Mouse (Mus musculus) E14TG2a.4 (cell line): ENCODE data around the gene Hip1r.

ENCODE experiments used
- H3K27me3 ChIP-seq: 2 replicates; pipeline ENCODE4 v1.6.1; 2014; ENCODE audit warnings: low read length, control low read depth; ENCODE audit not compliant: insufficient read depth
- H3K36me3 ChIP-seq: 2 replicates; pipeline ENCODE4 v1.6.1; 2014; ENCODE audit warnings: low read length, control low read depth; ENCODE audit not compliant: insufficient read depth
- H3K4me1 ChIP-seq: replicated peaks from 2 replicates; pipeline ENCODE4 v1.6.1; 2014; ENCODE audit warnings: low read depth, low read length, control low read depth
- H3K4me3 ChIP-seq: replicated peaks from 2 replicates; pipeline ENCODE4 v1.5.1; 2014; ENCODE audit warnings: mild to moderate bottlenecking, low read length
- H3K9me3 ChIP-seq: 2 replicates; pipeline ENCODE4 v1.6.1; 2014; ENCODE audit warnings: low read length, control low read depth
- CTCF ChIP-seq: conservative IDR thresholded peaks from 2 replicates; pipeline ENCODE4 v1.5.1; 2014; ENCODE audit warnings: low read length
- NANOG ChIP-seq: IDR thresholded peaks from 2 replicates; pipeline ENCODE4 v1.6.1; 2014; ENCODE audit warnings: borderline replicate concordance, low read length, mixed read lengths
- POU5F1 ChIP-seq: IDR thresholded peaks from 2 replicates; pipeline ENCODE4 v1.6.1; 2014; ENCODE audit warnings: low read length, borderline replicate concordance

Hip1r gene

GRCm38 (mm10) chr5:124022365-124022764 lies 48.9 kb downstream of the Hip1r start:
- no peak overlapping the region for H3K4me3 ChIP-seq
- H3K9me3 ChIP-seq, result no peaks in the 10 kb centered on the region
- TF ChIP-seq POU5F1 (no peak), CTCF (no peak), NANOG (no peak)

DNA sequence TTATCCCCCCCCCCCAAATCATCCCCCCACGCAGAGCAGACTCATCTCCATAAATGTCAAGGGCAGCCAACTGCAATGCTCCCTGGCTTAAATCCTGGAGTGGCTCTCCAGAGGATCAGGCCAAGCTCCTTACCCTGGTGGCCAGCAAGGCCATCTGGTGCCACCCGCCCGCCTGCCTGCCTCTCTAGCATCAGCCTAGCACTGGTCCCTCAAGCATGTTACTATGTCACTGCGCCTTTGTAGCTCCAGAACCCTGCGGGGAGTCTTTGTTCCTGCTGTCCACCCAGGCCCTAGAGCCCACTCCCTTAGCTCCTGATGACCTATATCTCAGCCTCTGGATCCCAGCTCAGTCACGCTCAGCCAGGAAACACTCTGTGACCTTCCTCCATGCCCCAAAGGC lies 51.2 kb downstream of the Hip1r start:
- Histone ChIP-seq H3K27me3 (no peaks in the 10 kb centered on the region), H3K36me3 (peaks cover 11% of the 10 kb centered on the region), H3K4me1 (peaks cover 45% of the 10 kb centered on the region), H3K4me3 (no peak overlapping the region), H3K9me3 (no peaks in the 10 kb centered on the region)
- no peak for TF ChIP-seq NANOG
- no peak for TF ChIP-seq POU5F1
- no peak for TF ChIP-seq CTCF

More at GRCm38 (mm10) chr5:124022365-124022764, 48.9 kb downstream of the Hip1r start:
- Histone ChIP-seq H3K4me1 (peaks cover 42% of the 10 kb centered on the region), H3K27me3 (no peaks in the 10 kb centered on the region), H3K36me3 (peaks cover 11% of the 10 kb centered on the region)

DNA sequence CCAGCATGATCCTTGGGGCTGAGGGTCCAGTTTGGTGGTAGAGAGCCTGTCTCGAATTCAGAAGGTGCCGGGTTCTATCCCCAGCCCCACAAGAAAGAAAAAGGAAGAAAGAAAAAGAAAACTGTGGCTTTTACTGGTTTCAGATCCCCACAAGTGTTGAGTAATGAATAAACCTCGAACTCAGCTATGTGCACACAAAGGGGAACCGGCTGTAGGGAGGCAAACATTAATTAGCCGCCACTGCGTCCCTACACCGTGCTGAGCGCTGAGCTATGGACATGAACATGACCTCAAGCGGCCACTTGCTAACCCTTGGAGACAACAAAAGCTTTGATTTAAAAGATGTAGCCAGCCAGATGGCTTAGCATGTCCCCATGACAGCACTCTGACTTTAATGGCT lies 51.7 kb downstream of the Hip1r start:
- Histone ChIP-seq H3K9me3 (no peaks in the 10 kb centered on the region), H3K36me3 (peaks cover 11% of the 10 kb centered on the region), H3K27me3 (no peaks in the 10 kb centered on the region), H3K4me1 (peaks cover 41% of the 10 kb centered on the region), H3K4me3 (no peak overlapping the region)
- TF ChIP-seq CTCF, result no peak
- TF ChIP-seq NANOG, result no peak
- no peak for TF ChIP-seq POU5F1

DNA sequence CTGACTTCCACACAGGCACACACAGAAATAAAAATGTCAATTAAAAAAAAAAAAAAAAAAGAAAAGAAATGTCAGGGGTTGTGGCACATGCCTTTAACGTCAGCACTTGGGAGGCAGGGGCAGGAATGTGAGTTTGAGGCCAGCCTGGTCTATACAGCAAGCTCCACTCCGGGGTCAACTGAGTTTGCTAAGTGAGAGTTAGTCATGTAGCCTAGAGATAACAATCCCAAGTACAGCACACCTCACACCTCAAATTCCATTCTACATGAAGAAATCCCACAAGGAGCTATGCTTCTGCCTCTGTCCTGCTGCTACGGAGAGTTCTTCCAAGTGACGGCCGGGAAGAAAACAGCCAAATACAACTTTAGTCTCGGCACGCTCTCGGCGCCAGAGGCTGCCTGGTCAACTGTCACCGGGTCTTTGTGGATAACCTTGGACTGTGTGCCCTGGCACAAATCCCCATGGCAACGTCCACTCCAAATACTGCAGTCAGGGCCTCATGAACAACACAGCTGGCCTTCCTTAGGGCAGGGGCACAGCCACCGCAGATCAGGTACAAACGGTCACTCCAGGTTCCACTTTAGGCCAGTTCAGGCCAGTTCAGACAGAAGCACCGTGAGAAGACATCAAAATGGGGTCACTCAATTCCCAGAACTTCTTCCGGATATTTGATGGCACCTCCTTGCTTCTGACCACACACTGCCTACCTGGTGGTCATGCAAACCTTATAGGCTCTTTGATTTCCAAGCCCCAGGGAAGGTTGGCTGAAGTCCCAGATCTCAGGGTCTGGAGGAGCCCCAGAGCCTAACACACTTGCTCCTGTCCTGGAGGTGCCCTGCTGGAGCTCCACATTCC lies 52.4 kb downstream of the Hip1r start:
- Histone ChIP-seq H3K4me1 (peaks cover 43% of the 10 kb centered on the region), H3K9me3 (no peaks in the 10 kb centered on the region), H3K36me3 (peaks cover 11% of the 10 kb centered on the region), H3K27me3 (no peaks in the 10 kb centered on the region), H3K4me3 (no peak overlapping the region)
- TF ChIP-seq CTCF (no peak), NANOG (no peak), POU5F1 (no peak)

DNA sequence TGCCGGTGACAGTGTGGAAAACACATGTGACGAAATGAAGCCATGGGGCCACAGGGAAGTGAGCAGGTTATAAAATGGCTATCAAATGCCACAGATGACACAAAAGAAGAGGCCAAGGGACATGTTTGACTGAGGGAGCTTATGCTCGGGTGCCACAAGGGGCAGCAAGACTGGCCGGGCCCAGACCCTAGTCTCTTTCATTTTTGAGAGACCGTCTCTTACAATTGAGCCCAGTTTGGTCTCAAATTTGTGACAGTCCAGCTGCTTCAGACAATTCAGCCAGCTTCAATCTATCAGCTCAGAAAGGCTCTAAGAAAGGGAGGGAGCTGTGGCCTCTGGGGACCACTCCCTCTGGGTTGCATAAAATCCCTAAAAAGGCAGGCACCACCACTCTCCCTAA lies 53.1 kb downstream of the Hip1r start:
- H3K4me3 ChIP-seq, result no peak overlapping the region
- H3K27me3 ChIP-seq, result 0 out of 2 replicates have a peak, but pooled peaks cover 7% of the 10 kb centered on the region
- H3K4me1 ChIP-seq, result peaks cover 51% of the 10 kb centered on the region
- H3K36me3 ChIP-seq, result peaks cover 11% of the 10 kb centered on the region
- H3K9me3 ChIP-seq, result no peaks in the 10 kb centered on the region
- TF ChIP-seq NANOG (no peak), POU5F1 (no peak), CTCF (no peak)

GRCm38 (mm10) chr5:124027702-124028470 lies 54.5 kb downstream of the Hip1r start:
- Histone ChIP-seq H3K36me3 (peaks cover 8% of the 10 kb centered on the region), H3K9me3 (no peaks in the 10 kb centered on the region), H3K4me3 (no peak overlapping the region), H3K27me3 (0 out of 2 replicates have a peak, but pooled peaks cover 8% of the 10 kb centered on the region), H3K4me1 (peaks cover 51% of the 10 kb centered on the region)
- no peak for TF ChIP-seq POU5F1
- TF ChIP-seq CTCF, result no peak
- no peak for TF ChIP-seq NANOG

GRCm38 (mm10) chr5:124028680-124029079 lies 55.3 kb downstream of the Hip1r start:
- no peak overlapping the region for H3K4me3 ChIP-seq
- TF ChIP-seq CTCF, result no peak
- TF ChIP-seq NANOG, result no peak
- no peak for TF ChIP-seq POU5F1

More at GRCm38 (mm10) chr5:124028680-124029079, 55.3 kb downstream of the Hip1r start:
- Histone ChIP-seq H3K36me3 (peaks cover 8% of the 10 kb centered on the region), H3K9me3 (no peaks in the 10 kb centered on the region), H3K27me3 (0 out of 2 replicates have a peak, but pooled peaks cover 10% of the 10 kb centered on the region), H3K4me1 (peaks cover 49% of the 10 kb centered on the region)
